Mouse (Mus musculus): Measurements from ENCODE around the gene Rbm5. TPM values are rescaled to one million over a fixed set of nuclear protein-coding genes. Genes with fewer than 3 reads are reported as not detected.

Gene Rbm5
- polyA plus RNA-seq, 1 experiment from 2014 or later: 204 TPM

GRCm38 (mm10) chr9:107709697-107710483 is 60.9 kb downstream of the Rbm5 start, which contains the start of gene Sema3f:
Gene Sema3f (minus strand): TSS chr9:107710475.
- H3K27ac ChIP-seq (ENCODE audit: low read length): peak within 1 kb of the TSS; percentile 92
- peak; percentile 78 for ATAC-seq (ENCODE audit: insufficient number of reproducible peaks, insufficient read depth, low FRiP score, low read depth)
- peak within 1 kb of the TSS; percentile 74 for H3K4me2 ChIP-seq (replicated peaks; ENCODE audit: low read depth, low read length)
- H3K4me3 ChIP-seq (ENCODE audit: low read depth, low read length): peak within 1 kb of the TSS; percentile 84
- WGBS: 2% methylated on average over 72 of the region's 86 CpGs
- H3K9me3 ChIP-seq (ENCODE audit: control insufficient read depth, low read depth, low read length): no peaks in the 10 kb centered on the region
- H3K9ac ChIP-seq (replicated peaks; ENCODE audit: low read depth, low read length): peak within 1 kb of the TSS; percentile 81
- H3K36me3 ChIP-seq (ENCODE audit: control insufficient read depth, insufficient read depth, low read length): peaks cover 5% of the 10 kb centered on the region; the same call in 1 of the 2 replicates
- peaks cover 46% of the 10 kb centered on the region for H3K4me1 ChIP-seq (ENCODE audit: control insufficient read depth, insufficient read depth, low read length)
- no peaks in the 10 kb centered on the region for H3K27me3 ChIP-seq (ENCODE audit: control insufficient read depth, insufficient read depth, low read length)

- WGBS: under 1% methylated on average over 55 of the region's 55 CpGs
Observed at GRCm38 (mm10) chr9:107709096-107709696, 61.6 kb downstream of the Rbm5 start.

GRCm38 (mm10) chr9:107708439-107709095 is 62.2 kb downstream of the Rbm5 start:
- H3K27me3 ChIP-seq (ENCODE audit: control insufficient read depth, insufficient read depth, low read length): no peaks in the 10 kb centered on the region
- WGBS: 2% methylated on average over 21 of the region's 21 CpGs
- H3K27ac ChIP-seq (ENCODE audit: low read length): peak overlapping the region; percentile 92
- peak overlapping the region; percentile 81 for H3K9ac ChIP-seq (replicated peaks; ENCODE audit: low read depth, low read length)
- ATAC-seq (ENCODE audit: insufficient number of reproducible peaks, insufficient read depth, low FRiP score, low read depth): no peak
- H3K4me3 ChIP-seq (ENCODE audit: low read depth, low read length): peak overlapping the region; percentile 84
- H3K4me2 ChIP-seq (replicated peaks; ENCODE audit: low read depth, low read length): peak overlapping the region; percentile 74
- peaks cover 46% of the 10 kb centered on the region for H3K4me1 ChIP-seq (ENCODE audit: control insufficient read depth, insufficient read depth, low read length)
- H3K9me3 ChIP-seq (ENCODE audit: control insufficient read depth, low read depth, low read length): no peaks in the 10 kb centered on the region
- H3K36me3 ChIP-seq (ENCODE audit: control insufficient read depth, insufficient read depth, low read length): peaks cover 6% of the 10 kb centered on the region; the same call in 1 of the 2 replicates

More at GRCm38 (mm10) chr9:107709096-107709696, 61.6 kb downstream of the Rbm5 start:
- no peak for ATAC-seq (ENCODE audit: insufficient number of reproducible peaks, insufficient read depth, low FRiP score, low read depth)
- Histone ChIP-seq H3K36me3 (ENCODE audit: control insufficient read depth, insufficient read depth, low read length) (peaks cover 6% of the 10 kb centered on the region; the same call in 1 of the 2 replicates), H3K27ac (ENCODE audit: low read length) (peak overlapping the region; percentile 92), H3K9ac (replicated peaks; ENCODE audit: low read depth, low read length) (peak overlapping the region; percentile 81), H3K9me3 (ENCODE audit: control insufficient read depth, low read depth, low read length) (no peaks in the 10 kb centered on the region), H3K27me3 (ENCODE audit: control insufficient read depth, insufficient read depth, low read length) (no peaks in the 10 kb centered on the region), H3K4me3 (ENCODE audit: low read depth, low read length) (peak overlapping the region; percentile 84), H3K4me1 (ENCODE audit: control insufficient read depth, insufficient read depth, low read length) (peaks cover 46% of the 10 kb centered on the region), H3K4me2 (replicated peaks; ENCODE audit: low read depth, low read length) (peak overlapping the region; percentile 74)

GRCm38 (mm10) chr9:107707701-107708438 is 62.9 kb downstream of the Rbm5 start:
- no peaks in the 10 kb centered on the region for H3K9me3 ChIP-seq (ENCODE audit: control insufficient read depth, low read depth, low read length)
- peak overlapping the region; percentile 81 for H3K9ac ChIP-seq (replicated peaks; ENCODE audit: low read depth, low read length)
- WGBS: under 1% methylated on average over 17 of the region's 17 CpGs
- peaks cover 6% of the 10 kb centered on the region; the same call in 1 of the 2 replicates for H3K36me3 ChIP-seq (ENCODE audit: control insufficient read depth, insufficient read depth, low read length)
- peak overlapping the region; percentile 92 for H3K27ac ChIP-seq (ENCODE audit: low read length)
- H3K27me3 ChIP-seq (ENCODE audit: control insufficient read depth, insufficient read depth, low read length): no peaks in the 10 kb centered on the region
- ATAC-seq (ENCODE audit: insufficient number of reproducible peaks, insufficient read depth, low FRiP score, low read depth): 0 out of 2 replicates have a peak, but pooled peaks have one; percentile 2
- peak overlapping the region; percentile 74 for H3K4me2 ChIP-seq (replicated peaks; ENCODE audit: low read depth, low read length)
- peaks cover 52% of the 10 kb centered on the region for H3K4me1 ChIP-seq (ENCODE audit: control insufficient read depth, insufficient read depth, low read length)
- peak overlapping the region; percentile 84 for H3K4me3 ChIP-seq (ENCODE audit: low read depth, low read length)

GRCm38 (mm10) chr9:107706781-107707211 is 64.0 kb downstream of the Rbm5 start:
- Histone ChIP-seq H3K4me2 (replicated peaks; ENCODE audit: low read depth, low read length) (peak overlapping the region; percentile 74), H3K9me3 (ENCODE audit: control insufficient read depth, low read depth, low read length) (no peaks in the 10 kb centered on the region), H3K27ac (ENCODE audit: low read length) (peak overlapping the region; percentile 92), H3K36me3 (ENCODE audit: control insufficient read depth, insufficient read depth, low read length) (peaks cover 6% of the 10 kb centered on the region; the same call in 1 of the 2 replicates), H3K27me3 (ENCODE audit: control insufficient read depth, insufficient read depth, low read length) (no peaks in the 10 kb centered on the region), H3K9ac (replicated peaks; ENCODE audit: low read depth, low read length) (peak overlapping the region; percentile 81), H3K4me3 (ENCODE audit: low read depth, low read length) (peak overlapping the region; percentile 84), H3K4me1 (ENCODE audit: control insufficient read depth, insufficient read depth, low read length) (peaks cover 63% of the 10 kb centered on the region)
- 2% methylated on average over 14 of the region's 14 CpGs for WGBS
- peak; percentile 4; the same call in 1 of the 2 replicates for ATAC-seq (ENCODE audit: insufficient number of reproducible peaks, insufficient read depth, low FRiP score, low read depth)

- WGBS: 42% methylated on average over 14 of the region's 14 CpGs
- no peaks in the 10 kb centered on the region for H3K27me3 ChIP-seq (ENCODE audit: control insufficient read depth, insufficient read depth, low read length)
- peaks cover 96% of the 10 kb centered on the region for H3K4me1 ChIP-seq (ENCODE audit: control insufficient read depth, insufficient read depth, low read length)
- H3K4me2 ChIP-seq (replicated peaks; ENCODE audit: low read depth, low read length): 0 out of 2 replicates have a peak overlapping the region, but pooled peaks have one; percentile 1
- H3K9ac ChIP-seq (replicated peaks; ENCODE audit: low read depth, low read length): no peak overlapping the region
- H3K27ac ChIP-seq (ENCODE audit: low read length): peak overlapping the region; percentile 68; the same call in 1 of the 2 replicates
- ATAC-seq (ENCODE audit: insufficient number of reproducible peaks, insufficient read depth, low FRiP score, low read depth): no peak
- no peak overlapping the region for H3K4me3 ChIP-seq (ENCODE audit: low read depth, low read length)
- H3K36me3 ChIP-seq (ENCODE audit: control insufficient read depth, insufficient read depth, low read length): peaks cover 10% of the 10 kb centered on the region; the same call in 1 of the 2 replicates
- no peaks in the 10 kb centered on the region for H3K9me3 ChIP-seq (ENCODE audit: control insufficient read depth, low read depth, low read length)
Observed at GRCm38 (mm10) chr9:107703337-107704122, 67.3 kb downstream of the Rbm5 start.

GRCm38 (mm10) chr9:107702606-107703185 is 68.1 kb downstream of the Rbm5 start:
- no peak overlapping the region for H3K4me2 ChIP-seq (replicated peaks; ENCODE audit: low read depth, low read length)

More at GRCm38 (mm10) chr9:107702606-107703185, 68.1 kb downstream of the Rbm5 start:
- Histone ChIP-seq H3K27me3 (ENCODE audit: control insufficient read depth, insufficient read depth, low read length) (no peaks in the 10 kb centered on the region), H3K36me3 (ENCODE audit: control insufficient read depth, insufficient read depth, low read length) (peaks cover 10% of the 10 kb centered on the region; the same call in 1 of the 2 replicates), H3K9me3 (ENCODE audit: control insufficient read depth, low read depth, low read length) (no peaks in the 10 kb centered on the region), H3K27ac (ENCODE audit: low read length) (peak overlapping the region; percentile 68; the same call in 1 of the 2 replicates), H3K4me1 (ENCODE audit: control insufficient read depth, insufficient read depth, low read length) (peaks cover 98% of the 10 kb centered on the region), H3K9ac (replicated peaks; ENCODE audit: low read depth, low read length) (no peak overlapping the region), H3K4me3 (ENCODE audit: low read depth, low read length) (no peak overlapping the region)
- ATAC-seq (ENCODE audit: insufficient number of reproducible peaks, insufficient read depth, low FRiP score, low read depth): no peak
- 56% methylated on average over 3 of the region's 3 CpGs for whole genome bisulfite sequencing
